Mouse (Mus musculus) heart, postnatal 0 days (tissue): ENCODE measurements around the gene Susd1.

ENCODE experiments used
- CTCF ChIP-seq: IDR thresholded peaks from 2 replicates; pipeline ENCODE4 v1.5.1; 2016; ENCODE audit warnings: antibody characterized with exemption, control low read depth, low read depth
- EP300 ChIP-seq: IDR thresholded peaks from 2 replicates; pipeline ENCODE4 v1.6.1; 2016; ENCODE audit warnings: antibody characterized with exemption, low read depth

DNA sequence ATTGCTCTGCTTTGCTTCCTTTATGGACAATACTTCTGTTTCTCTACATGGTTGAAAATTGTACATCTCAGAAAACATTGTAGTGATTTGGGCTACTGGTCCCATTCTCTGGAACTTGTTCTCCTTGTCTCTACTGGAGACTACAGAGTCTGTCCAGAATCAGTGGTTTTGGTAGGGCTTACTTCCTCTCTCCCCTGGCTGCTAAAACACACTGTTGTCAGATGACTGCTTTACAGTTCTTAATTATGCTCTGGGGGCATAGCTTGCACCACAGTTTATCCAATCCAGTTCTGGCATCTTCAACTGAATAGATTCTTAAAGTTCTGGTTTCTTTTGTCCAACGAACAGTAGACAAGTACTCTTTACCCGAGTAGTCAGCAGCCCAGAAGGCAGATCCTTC lies 27.0 kb upstream of the Susd1 start:
- TF ChIP-seq CTCF (no peak), EP300 (no peak)
